Mouse (Mus musculus): ENCODE results near the gene Il1rapl2. TPM values are rescaled to one million over a fixed set of nuclear protein-coding genes. Genes with fewer than 3 reads are reported as not detected.
"Not testable (repeated sequence)": the region's sequence is repeated elsewhere in the genome, so short reads cannot be mapped to it uniquely, and the experiment has no call there.

Gene Il1rapl2
- polyA plus RNA-seq, 1 experiment from 2014 or later, result 0.04 TPM

GRCm38 (mm10) chrX:138043113-138043512 lies 472.7 kb downstream of the Il1rapl2 start:
- no peaks in the 10 kb centered on the region for H3K4me1 ChIP-seq (replicated peaks; ENCODE audit: control insufficient read depth, insufficient read depth, low read length)
- H3K4me2 ChIP-seq (ENCODE audit: low read depth, low read length), result no peak overlapping the region
- H3K9me3 ChIP-seq (ENCODE audit: control insufficient read depth, low read length), result no peaks in the 10 kb centered on the region
- no peak overlapping the region for H3K9ac ChIP-seq (ENCODE audit: low read length)
- no peak overlapping the region for H3K4me3 ChIP-seq (ENCODE audit: low read length)
- no peaks in the 10 kb centered on the region for H3K36me3 ChIP-seq (ENCODE audit: control insufficient read depth, insufficient read depth, low read length)
- H3K27me3 ChIP-seq (ENCODE audit: control insufficient read depth, insufficient read depth, low read depth, low read length), result no peaks in the 10 kb centered on the region
- no peak for ATAC-seq (ENCODE audit: low read depth)
- WGBS, result 81% methylated on average over 3 of the region's 3 CpGs
- H3K27ac ChIP-seq (ENCODE audit: low read length), result no peak overlapping the region

GRCm38 (mm10) chrX:138103954-138104353 lies 533.5 kb downstream of the Il1rapl2 start:
- ATAC-seq (ENCODE audit: low read depth), result no peak
- 53% methylated on average over 6 of the region's 6 CpGs for WGBS
- H3K4me1 ChIP-seq (replicated peaks; ENCODE audit: control insufficient read depth, insufficient read depth, low read length), result no peaks in the 10 kb centered on the region

GRCm38 (mm10) chrX:138104668-138105067 lies 534.3 kb downstream of the Il1rapl2 start:
- WGBS, result 72% methylated on average over 3 of the region's 3 CpGs
- Histone ChIP-seq H3K9ac (ENCODE audit: low read length) (no peak overlapping the region), H3K27me3 (ENCODE audit: control insufficient read depth, insufficient read depth, low read depth, low read length) (no peaks in the 10 kb centered on the region), H3K9me3 (ENCODE audit: control insufficient read depth, low read length) (no peaks in the 10 kb centered on the region), H3K36me3 (ENCODE audit: control insufficient read depth, insufficient read depth, low read length) (no peaks in the 10 kb centered on the region), H3K4me3 (ENCODE audit: low read length) (no peak overlapping the region), H3K4me2 (ENCODE audit: low read depth, low read length) (no peak overlapping the region), H3K27ac (ENCODE audit: low read length) (no peak overlapping the region), H3K4me1 (replicated peaks; ENCODE audit: control insufficient read depth, insufficient read depth, low read length) (no peaks in the 10 kb centered on the region)
- no peak for ATAC-seq (ENCODE audit: low read depth)

More at GRCm38 (mm10) chrX:138103954-138104353, 533.5 kb downstream of the Il1rapl2 start:
- no peaks in the 10 kb centered on the region for H3K36me3 ChIP-seq (ENCODE audit: control insufficient read depth, insufficient read depth, low read length)
- no peak overlapping the region for H3K4me2 ChIP-seq (ENCODE audit: low read depth, low read length)
- H3K27me3 ChIP-seq (ENCODE audit: control insufficient read depth, insufficient read depth, low read depth, low read length), result no peaks in the 10 kb centered on the region
- no peak overlapping the region for H3K4me3 ChIP-seq (ENCODE audit: low read length)
- no peaks in the 10 kb centered on the region for H3K9me3 ChIP-seq (ENCODE audit: control insufficient read depth, low read length)
- H3K27ac ChIP-seq (ENCODE audit: low read length), result no peak overlapping the region
- no peak overlapping the region for H3K9ac ChIP-seq (ENCODE audit: low read length)

GRCm38 (mm10) chrX:138170146-138170545 lies 599.7 kb downstream of the Il1rapl2 start:
- H3K27me3 ChIP-seq (ENCODE audit: control insufficient read depth, insufficient read depth, low read depth, low read length), result no peaks in the 10 kb centered on the region
- no peaks in the 10 kb centered on the region for H3K9me3 ChIP-seq (ENCODE audit: control insufficient read depth, low read length)
- H3K27ac ChIP-seq (ENCODE audit: low read length), result no peak overlapping the region
- no peak overlapping the region for H3K4me2 ChIP-seq (ENCODE audit: low read depth, low read length)
- WGBS, result 4% methylated on average over 3 of the region's 3 CpGs
- H3K4me3 ChIP-seq (ENCODE audit: low read length), result no peak overlapping the region
- H3K4me1 ChIP-seq (replicated peaks; ENCODE audit: control insufficient read depth, insufficient read depth, low read length), result no peaks in the 10 kb centered on the region
- H3K36me3 ChIP-seq (ENCODE audit: control insufficient read depth, insufficient read depth, low read length), result no peaks in the 10 kb centered on the region
- H3K9ac ChIP-seq (ENCODE audit: low read length), result no peak overlapping the region
- ATAC-seq (ENCODE audit: low read depth), result no peak

- Histone ChIP-seq H3K4me1 (replicated peaks; ENCODE audit: control insufficient read depth, insufficient read depth, low read length) (no peaks in the 10 kb centered on the region), H3K4me2 (ENCODE audit: low read depth, low read length) (no peak within 1 kb of the TSS), H3K27ac (ENCODE audit: low read length) (no peak within 1 kb of the TSS), H3K9ac (ENCODE audit: low read length) (no peak within 1 kb of the TSS), H3K9me3 (ENCODE audit: control insufficient read depth, low read length) (no peaks in the 10 kb centered on the region), H3K36me3 (ENCODE audit: control insufficient read depth, insufficient read depth, low read length) (no peaks in the 10 kb centered on the region), H3K27me3 (ENCODE audit: control insufficient read depth, insufficient read depth, low read depth, low read length) (no peaks in the 10 kb centered on the region), H3K4me3 (ENCODE audit: low read length) (no peak within 1 kb of the TSS)
- ATAC-seq (ENCODE audit: low read depth), result no peak
- 88% methylated on average over 3 of the region's 3 CpGs for WGBS
Observed at GRCm38 (mm10) chrX:138209480-138209879, 639.1 kb downstream of the Il1rapl2 start, which contains the start of gene Tex13a. Gene Tex13a, minus strand, starts transcription at chrX:138209580.

- no peak for ATAC-seq (ENCODE audit: low read depth)
- H3K4me2 ChIP-seq (ENCODE audit: low read depth, low read length), result no peak overlapping the region
- H3K36me3 ChIP-seq (ENCODE audit: control insufficient read depth, insufficient read depth, low read length), result no peaks in the 10 kb centered on the region
- H3K4me1 ChIP-seq (replicated peaks; ENCODE audit: control insufficient read depth, insufficient read depth, low read length), result no peaks in the 10 kb centered on the region
- whole genome bisulfite sequencing, result 58% methylated on average over 4 of the region's 4 CpGs
- H3K9me3 ChIP-seq (ENCODE audit: control insufficient read depth, low read length), result no peaks in the 10 kb centered on the region
- no peak overlapping the region for H3K27ac ChIP-seq (ENCODE audit: low read length)
- no peak overlapping the region for H3K4me3 ChIP-seq (ENCODE audit: low read length)
- no peak overlapping the region for H3K9ac ChIP-seq (ENCODE audit: low read length)
- no peaks in the 10 kb centered on the region for H3K27me3 ChIP-seq (ENCODE audit: control insufficient read depth, insufficient read depth, low read depth, low read length)
Observed at GRCm38 (mm10) chrX:138234626-138235025, 664.2 kb downstream of the Il1rapl2 start.

GRCm38 (mm10) chrX:138348736-138349135 lies 778.3 kb downstream of the Il1rapl2 start:
- not testable (repeated sequence) for H3K36me3 ChIP-seq (ENCODE audit: control insufficient read depth, insufficient read depth, low read length); H3K4me3 ChIP-seq (ENCODE audit: low read length); H3K27ac ChIP-seq (ENCODE audit: low read length); H3K4me1 ChIP-seq (replicated peaks; ENCODE audit: control insufficient read depth, insufficient read depth, low read length); H3K9me3 ChIP-seq (ENCODE audit: control insufficient read depth, low read length); H3K27me3 ChIP-seq (ENCODE audit: control insufficient read depth, insufficient read depth, low read depth, low read length); H3K4me2 ChIP-seq (ENCODE audit: low read depth, low read length); H3K9ac ChIP-seq (ENCODE audit: low read length); ATAC-seq (ENCODE audit: low read depth)
- WGBS, result 70% methylated on average over 1 of the region's 1 CpGs

GRCm38 (mm10) chrX:138433794-138434193 lies 863.4 kb downstream of the Il1rapl2 start:
- Histone ChIP-seq H3K9ac (ENCODE audit: low read length) (no peak overlapping the region), H3K4me1 (replicated peaks; ENCODE audit: control insufficient read depth, insufficient read depth, low read length) (no peaks in the 10 kb centered on the region), H3K4me3 (ENCODE audit: low read length) (no peak overlapping the region), H3K4me2 (ENCODE audit: low read depth, low read length) (no peak overlapping the region), H3K36me3 (ENCODE audit: control insufficient read depth, insufficient read depth, low read length) (no peaks in the 10 kb centered on the region), H3K9me3 (ENCODE audit: control insufficient read depth, low read length) (no peaks in the 10 kb centered on the region), H3K27me3 (ENCODE audit: control insufficient read depth, insufficient read depth, low read depth, low read length) (no peaks in the 10 kb centered on the region), H3K27ac (ENCODE audit: low read length) (no peak overlapping the region)
- WGBS, result 35% methylated on average over 2 of the region's 2 CpGs
- ATAC-seq (ENCODE audit: low read depth), result no peak

GRCm38 (mm10) chrX:138437939-138438338 lies 867.5 kb downstream of the Il1rapl2 start:
- peak; percentile 93 for ATAC-seq (ENCODE audit: low read depth)
- Histone ChIP-seq H3K36me3 (ENCODE audit: control insufficient read depth, insufficient read depth, low read length) (no peaks in the 10 kb centered on the region), H3K9me3 (ENCODE audit: control insufficient read depth, low read length) (no peaks in the 10 kb centered on the region), H3K27me3 (ENCODE audit: control insufficient read depth, insufficient read depth, low read depth, low read length) (no peaks in the 10 kb centered on the region), H3K4me1 (replicated peaks; ENCODE audit: control insufficient read depth, insufficient read depth, low read length) (no peaks in the 10 kb centered on the region), H3K4me3 (ENCODE audit: low read length) (no peak overlapping the region), H3K9ac (ENCODE audit: low read length) (no peak overlapping the region), H3K27ac (ENCODE audit: low read length) (no peak overlapping the region), H3K4me2 (ENCODE audit: low read depth, low read length) (no peak overlapping the region)
- 36% methylated on average over 3 of the region's 3 CpGs for WGBS

- Histone ChIP-seq H3K4me1 (replicated peaks; ENCODE audit: control insufficient read depth, insufficient read depth, low read length) (no peaks in the 10 kb centered on the region), H3K4me3 (ENCODE audit: low read length) (no peak overlapping the region), H3K27ac (ENCODE audit: low read length) (no peak overlapping the region), H3K9me3 (ENCODE audit: control insufficient read depth, low read length) (no peaks in the 10 kb centered on the region), H3K27me3 (ENCODE audit: control insufficient read depth, insufficient read depth, low read depth, low read length) (no peaks in the 10 kb centered on the region), H3K36me3 (ENCODE audit: control insufficient read depth, insufficient read depth, low read length) (no peaks in the 10 kb centered on the region), H3K9ac (ENCODE audit: low read length) (no peak overlapping the region), H3K4me2 (ENCODE audit: low read depth, low read length) (no peak overlapping the region)
- WGBS, result 67% methylated on average over 2 of the region's 2 CpGs
- ATAC-seq (ENCODE audit: low read depth), result no peak
Observed at GRCm38 (mm10) chrX:138449856-138450255, 879.4 kb downstream of the Il1rapl2 start.

Measured in lung, embryonic 16.5 days (tissue).